Mouse (Mus musculus) midbrain, embryonic 16.5 days (tissue): ENCODE data around the gene Pin1rt1. TPM values are rescaled to one million over a fixed set of nuclear protein-coding genes. Genes with fewer than 3 reads are reported as not detected.

ENCODE experiments used
- ATAC-seq: fragments of 200-750 bp; cut with Nextera tagmentation; 2 replicates; pipeline ENCODE4 v1.8.0; 2017; ENCODE audit warnings: moderate TSS enrichment
- H3K27ac ChIP-seq: fragments of 300-500 bp; sonication (generic); 2 replicates; pipeline ENCODE4 v1.5.1; 2014; ENCODE audit warnings: mild to moderate bottlenecking, low read length, mixed read lengths
- H3K27me3 ChIP-seq: fragments of 300-500 bp; sonication (generic); 2 replicates; pipeline ENCODE4 v1.6.1; 2014; ENCODE audit warnings: low read depth, low read length, mixed read lengths; ENCODE audit not compliant: control insufficient read depth, insufficient read depth
- H3K36me3 ChIP-seq: fragments of 300-500 bp; sonication (generic); 2 replicates; pipeline ENCODE4 v1.6.1; 2014; ENCODE audit warnings: mild to moderate bottlenecking, low read length, moderate library complexity, mixed read lengths; ENCODE audit not compliant: control insufficient read depth, insufficient read depth
- H3K4me1 ChIP-seq: fragments of 300-500 bp; sonication (generic); 2 replicates; pipeline ENCODE4 v1.6.1; 2014; ENCODE audit warnings: mild to moderate bottlenecking, low read length, mixed read lengths; ENCODE audit not compliant: control insufficient read depth, insufficient read depth
- H3K4me2 ChIP-seq: fragments of 300-500 bp; sonication (generic); 2 replicates; pipeline ENCODE4 v1.6.1; 2014; ENCODE audit warnings: mild to moderate bottlenecking, low read length, mixed read lengths
- H3K4me3 ChIP-seq: fragments of 300-500 bp; sonication (generic); 2 replicates; pipeline ENCODE4 v1.5.1; 2014; ENCODE audit warnings: low read depth, mild to moderate bottlenecking, low read length, moderate library complexity, mixed read lengths
- H3K9ac ChIP-seq: fragments of 300-500 bp; sonication (generic); 2 replicates; pipeline ENCODE4 v1.6.1; 2014; ENCODE audit warnings: low read depth, low read length, mixed read lengths
- H3K9me3 ChIP-seq: fragments of 300-500 bp; sonication (generic); replicated peaks from 2 replicates; pipeline ENCODE4 v1.6.1; 2014; ENCODE audit warnings: mild to moderate bottlenecking, low read length, mixed read lengths; ENCODE audit not compliant: control insufficient read depth, poor library complexity, severe bottlenecking
- WGBS: fragments of 180-500 bp; shearing (Covaris S2); extraction: QIAGEN DNeasy Blood & Tissue Kit; methylation state at CpG from one replicate; pipeline ENCODE4 v1.1.7; 2014; 5-methylcytosine and 5-hydroxymethylcytosine counted together
- polyA plus RNA-seq: library from polyadenylated mRNA; unstranded; fragments of >200 nt; fragmentation: Nextera tagmentation; extraction: Ambion mirVana; gene quantifications from 2 replicates; pipeline ENCODE4 v1.2.1, GENCODE M21; 2015

Pin1rt1 gene
- polyA plus RNA-seq, 1 experiment from 2014 or later: 0.15 TPM

GRCm38 (mm10) chr2:104704355-104704754, 11.8 kb downstream of the Pin1rt1 start:
- WGBS: 83% methylated on average over 3 of the region's 3 CpGs
- no peaks in the 10 kb centered on the region for H3K4me1 ChIP-seq
- no peaks in the 10 kb centered on the region for H3K9me3 ChIP-seq
- H3K4me3 ChIP-seq: no peak overlapping the region
- H3K9ac ChIP-seq: no peak overlapping the region
- H3K27ac ChIP-seq: no peak overlapping the region
- H3K36me3 ChIP-seq: no peaks in the 10 kb centered on the region
- H3K27me3 ChIP-seq: no peaks in the 10 kb centered on the region
- no peak overlapping the region for H3K4me2 ChIP-seq
- ATAC-seq: no peak

- H3K9ac ChIP-seq: no peak overlapping the region
- H3K36me3 ChIP-seq: peaks cover 3% of the 10 kb centered on the region; the same call in 1 of the 2 replicates
- WGBS: 68% methylated on average over 3 of the region's 3 CpGs
- H3K27ac ChIP-seq: no peak overlapping the region
- no peaks in the 10 kb centered on the region for H3K4me1 ChIP-seq
- no peak for ATAC-seq
- no peaks in the 10 kb centered on the region for H3K9me3 ChIP-seq
- no peak overlapping the region for H3K4me3 ChIP-seq
- H3K27me3 ChIP-seq: no peaks in the 10 kb centered on the region
- no peak overlapping the region for H3K4me2 ChIP-seq
Observed at GRCm38 (mm10) chr2:104703158-104703557, 13.0 kb downstream of the Pin1rt1 start.

- no peak overlapping the region for H3K9ac ChIP-seq
- 90% methylated on average over 11 of the region's 11 CpGs for WGBS
- no peaks in the 10 kb centered on the region for H3K27me3 ChIP-seq
- H3K4me3 ChIP-seq: no peak overlapping the region
- ATAC-seq: no peak
- H3K4me1 ChIP-seq: no peaks in the 10 kb centered on the region
- H3K9me3 ChIP-seq: no peaks in the 10 kb centered on the region
- H3K27ac ChIP-seq: no peak overlapping the region
- no peak overlapping the region for H3K4me2 ChIP-seq
- peaks cover 7% of the 10 kb centered on the region; the same call in 1 of the 2 replicates for H3K36me3 ChIP-seq
Observed at GRCm38 (mm10) chr2:104699659-104700058, 16.5 kb downstream of the Pin1rt1 start.

- 67% methylated on average over 2 of the region's 2 CpGs for WGBS
- Histone ChIP-seq H3K27me3 (no peaks in the 10 kb centered on the region), H3K4me3 (no peak overlapping the region), H3K9me3 (no peaks in the 10 kb centered on the region), H3K4me1 (no peaks in the 10 kb centered on the region), H3K36me3 (peaks cover 6% of the 10 kb centered on the region), H3K4me2 (no peak overlapping the region), H3K9ac (no peak overlapping the region), H3K27ac (no peak overlapping the region)
- ATAC-seq: no peak
Observed at GRCm38 (mm10) chr2:104692551-104692950, 23.6 kb downstream of the Pin1rt1 start.

- no peak overlapping the region for H3K27ac ChIP-seq
- no peak overlapping the region for H3K4me3 ChIP-seq
- WGBS: 83% methylated on average over 4 of the region's 4 CpGs
- ATAC-seq: no peak
- H3K4me1 ChIP-seq: no peaks in the 10 kb centered on the region
- no peaks in the 10 kb centered on the region for H3K9me3 ChIP-seq
- no peak overlapping the region for H3K4me2 ChIP-seq
- H3K27me3 ChIP-seq: no peaks in the 10 kb centered on the region
- H3K9ac ChIP-seq: no peak overlapping the region
- H3K36me3 ChIP-seq: peaks cover 5% of the 10 kb centered on the region
Observed at GRCm38 (mm10) chr2:104690720-104691119, 25.5 kb downstream of the Pin1rt1 start.

- Histone ChIP-seq H3K4me2 (no peak overlapping the region), H3K4me1 (no peaks in the 10 kb centered on the region), H3K9ac (no peak overlapping the region), H3K27ac (no peak overlapping the region), H3K4me3 (no peak overlapping the region), H3K36me3 (peaks cover 14% of the 10 kb centered on the region), H3K9me3 (no peaks in the 10 kb centered on the region), H3K27me3 (no peaks in the 10 kb centered on the region)
- WGBS: 75% methylated on average over 8 of the region's 8 CpGs
- no peak for ATAC-seq
Observed at GRCm38 (mm10) chr2:104688724-104689123, 27.5 kb downstream of the Pin1rt1 start.

- Histone ChIP-seq H3K4me2 (no peak overlapping the region), H3K4me1 (no peaks in the 10 kb centered on the region), H3K4me3 (no peak overlapping the region), H3K36me3 (peaks cover 18% of the 10 kb centered on the region), H3K9me3 (no peaks in the 10 kb centered on the region), H3K27me3 (no peaks in the 10 kb centered on the region), H3K27ac (no peak overlapping the region), H3K9ac (no peak overlapping the region)
- no peak for ATAC-seq
- 79% methylated on average over 3 of the region's 3 CpGs for WGBS
Observed at GRCm38 (mm10) chr2:104688321-104688720, 27.9 kb downstream of the Pin1rt1 start.

- H3K27ac ChIP-seq: no peak overlapping the region
- 74% methylated on average over 3 of the region's 3 CpGs for WGBS
- H3K36me3 ChIP-seq: peaks cover 19% of the 10 kb centered on the region
- H3K4me1 ChIP-seq: no peaks in the 10 kb centered on the region
- no peak overlapping the region for H3K4me3 ChIP-seq
- no peak overlapping the region for H3K9ac ChIP-seq
- H3K27me3 ChIP-seq: no peaks in the 10 kb centered on the region
- no peak for ATAC-seq
- no peaks in the 10 kb centered on the region for H3K9me3 ChIP-seq
- H3K4me2 ChIP-seq: no peak overlapping the region
Observed at GRCm38 (mm10) chr2:104687261-104687660, 28.9 kb downstream of the Pin1rt1 start.

- Histone ChIP-seq H3K9ac (no peak overlapping the region), H3K4me1 (no peaks in the 10 kb centered on the region), H3K4me3 (no peak overlapping the region), H3K36me3 (peaks cover 22% of the 10 kb centered on the region), H3K9me3 (no peaks in the 10 kb centered on the region), H3K27me3 (no peaks in the 10 kb centered on the region), H3K27ac (no peak overlapping the region), H3K4me2 (no peak overlapping the region)
- ATAC-seq: peak; percentile 94
- WGBS: 8% methylated on average over 13 of the region's 13 CpGs
Observed at GRCm38 (mm10) chr2:104685418-104685817, 30.8 kb downstream of the Pin1rt1 start.
